Mouse (Mus musculus): ENCODE results near the gene Cfap46. TPM values are rescaled to one million over a fixed set of nuclear protein-coding genes. Genes with fewer than 3 reads are reported as not detected.

Cfap46 gene
- polyA plus RNA-seq, 1 experiment from 2014 or later = 0.35 TPM

GRCm38 (mm10) chr7:139564161-139564560, 119.5 kb downstream of the Cfap46 start:
- peaks cover 87% of the 10 kb centered on the region for H3K27me3 ChIP-seq (ENCODE audit: poor library complexity, severe bottlenecking)
- 91% methylated on average over 2 of the region's 2 CpGs for WGBS
- H3K36me3 ChIP-seq (replicated peaks) = no peaks in the 10 kb centered on the region
- no peak overlapping the region for H3K27ac ChIP-seq
- peaks cover 3% of the 10 kb centered on the region for H3K4me1 ChIP-seq
- H3K4me3 ChIP-seq = no peak overlapping the region
- DNase-seq (ENCODE audit: extremely low spot score, low spot score) = no peak
- no peaks in the 10 kb centered on the region for H3K9me3 ChIP-seq

- Histone ChIP-seq H3K27me3 (ENCODE audit: poor library complexity, severe bottlenecking) (peaks cover 94% of the 10 kb centered on the region), H3K4me3 (no peak overlapping the region), H3K4me1 (peaks cover 9% of the 10 kb centered on the region), H3K36me3 (replicated peaks) (no peaks in the 10 kb centered on the region), H3K27ac (no peak overlapping the region), H3K9me3 (no peaks in the 10 kb centered on the region)
- 85% methylated on average over 4 of the region's 4 CpGs for WGBS
- no peak for DNase-seq (ENCODE audit: extremely low spot score, low spot score)
Measured at GRCm38 (mm10) chr7:139563425-139563824, 120.2 kb downstream of the Cfap46 start.

GRCm38 (mm10) chr7:139559659-139560058, 124.0 kb downstream of the Cfap46 start:
- 88% methylated on average over 10 of the region's 10 CpGs for WGBS
- H3K36me3 ChIP-seq (replicated peaks) = no peaks in the 10 kb centered on the region
- no peak overlapping the region for H3K27ac ChIP-seq
- DNase-seq (ENCODE audit: extremely low spot score, low spot score) = no peak
- no peaks in the 10 kb centered on the region for H3K9me3 ChIP-seq
- H3K4me1 ChIP-seq = peaks cover 26% of the 10 kb centered on the region
- H3K27me3 ChIP-seq (ENCODE audit: poor library complexity, severe bottlenecking) = peaks cover 100% of the 10 kb centered on the region
- no peak overlapping the region for H3K4me3 ChIP-seq

- no peak overlapping the region for H3K4me3 ChIP-seq
Measured at GRCm38 (mm10) chr7:139556746-139557526, 126.7 kb downstream of the Cfap46 start.

GRCm38 (mm10) chr7:139556331-139556730, 127.3 kb downstream of the Cfap46 start:
- peaks cover 97% of the 10 kb centered on the region for H3K27me3 ChIP-seq (ENCODE audit: poor library complexity, severe bottlenecking)
- no peaks in the 10 kb centered on the region for H3K9me3 ChIP-seq
- H3K27ac ChIP-seq = no peak overlapping the region
- 27% methylated on average over 5 of the region's 5 CpGs for WGBS
- DNase-seq (ENCODE audit: extremely low spot score, low spot score) = no peak
- H3K4me1 ChIP-seq = peaks cover 31% of the 10 kb centered on the region
- no peaks in the 10 kb centered on the region for H3K36me3 ChIP-seq (replicated peaks)
- no peak overlapping the region for H3K4me3 ChIP-seq

More at GRCm38 (mm10) chr7:139556746-139557526, 126.7 kb downstream of the Cfap46 start:
- no peaks in the 10 kb centered on the region for H3K36me3 ChIP-seq (replicated peaks)
- no peak overlapping the region for H3K27ac ChIP-seq
- H3K4me1 ChIP-seq = peaks cover 26% of the 10 kb centered on the region
- no peaks in the 10 kb centered on the region for H3K9me3 ChIP-seq
- peak; percentile 26 for DNase-seq (ENCODE audit: extremely low spot score, low spot score)
- H3K27me3 ChIP-seq (ENCODE audit: poor library complexity, severe bottlenecking) = peaks cover 97% of the 10 kb centered on the region
- WGBS = 7% methylated on average over 10 of the region's 10 CpGs

- no peak for DNase-seq (ENCODE audit: extremely low spot score, low spot score)
- Histone ChIP-seq H3K27me3 (ENCODE audit: poor library complexity, severe bottlenecking) (peaks cover 97% of the 10 kb centered on the region), H3K4me1 (peaks cover 35% of the 10 kb centered on the region), H3K36me3 (replicated peaks) (no peaks in the 10 kb centered on the region), H3K4me3 (no peak overlapping the region), H3K9me3 (no peaks in the 10 kb centered on the region), H3K27ac (no peak overlapping the region)
- 50% methylated on average over 2 of the region's 2 CpGs for WGBS
Measured at GRCm38 (mm10) chr7:139551519-139551918, 132.1 kb downstream of the Cfap46 start.

Other genes with a start within 250 kb of the Cfap46 start
- gene Nkx6-2, start 101.0 kb downstream of the Cfap46 start, polyA plus RNA-seq (2016; fragmentation: Nextera tagmentation; extraction: Ambion mirVana) = 2.0 and 5.5 TPM in 2 replicates
- 1.1 and 1.8 TPM in 2 replicates for gene Adgra1, start 150.4 kb upstream of the Cfap46 start, polyA plus RNA-seq (2016; fragmentation: Nextera tagmentation; extraction: Ambion mirVana)
- gene Kndc1, start 210.9 kb upstream of the Cfap46 start, polyA plus RNA-seq (2016; fragmentation: Nextera tagmentation; extraction: Ambion mirVana) = 0.26 and 0.33 TPM in 2 replicates